Mouse (Mus musculus): Measurements from ENCODE around the gene Arpc1a.
"Not testable (repeated sequence)": the region's sequence is repeated elsewhere in the genome, so short reads cannot be mapped to it uniquely, and the experiment has no call there.

DNA sequence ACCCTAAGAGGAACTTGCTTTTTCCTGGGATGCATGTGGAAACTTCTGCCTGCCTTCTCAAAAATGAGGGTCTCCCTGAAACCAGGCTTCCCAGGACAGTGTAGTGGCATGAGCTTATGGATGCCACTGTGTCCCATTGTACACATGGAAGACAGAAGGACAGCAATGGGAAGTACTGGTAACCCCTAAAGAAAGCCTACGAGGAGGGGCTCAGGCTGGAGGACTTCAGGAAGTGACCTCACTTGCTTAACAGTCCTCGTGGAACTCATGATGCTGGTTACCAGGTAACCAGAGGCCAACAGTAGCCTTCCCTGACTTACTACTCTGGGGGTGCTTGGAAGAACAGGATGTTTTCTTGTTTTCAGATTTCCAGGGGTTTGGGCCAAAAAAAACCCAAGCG, 40.9 kb upstream of the Arpc1a start, which contains the start of gene 1700018F24Rik:
- TF ChIP-seq CTCF, POLR2A (IDR thresholded peaks at IDR 0.05; ENCODE audit: extremely low read depth, insufficient read depth, low read length): not testable (repeated sequence)
